Mouse (Mus musculus) liver, embryonic 16.5 days (tissue): ENCODE results near the gene Akt1. TPM values are rescaled to one million over a fixed set of nuclear protein-coding genes. Genes with fewer than 3 reads are reported as not detected.

Experiments
- ATAC-seq: fragments of 200-750 bp; cut with Nextera tagmentation; 2 replicates; pipeline ENCODE4 v1.8.0; 2017; ENCODE audit warnings: low read depth, mild to moderate bottlenecking, moderate number of reproducible peaks, moderate library complexity
- H3K27ac ChIP-seq: fragments of 300-500 bp; sonication (generic); 2 replicates; pipeline ENCODE4 v1.5.1; 2014; ENCODE audit warnings: mild to moderate bottlenecking, low read length
- H3K27me3 ChIP-seq: fragments of 300-500 bp; sonication (generic); 2 replicates; pipeline ENCODE4 v1.6.1; 2014; ENCODE audit warnings: low read depth, low read length, mixed read lengths; ENCODE audit not compliant: control insufficient read depth, insufficient read depth
- H3K36me3 ChIP-seq: fragments of 300-500 bp; sonication (generic); 2 replicates; pipeline ENCODE4 v1.6.1; 2014; ENCODE audit warnings: mild to moderate bottlenecking; ENCODE audit not compliant: control insufficient read depth, insufficient read depth
- H3K4me1 ChIP-seq: fragments of 300-500 bp; sonication (generic); 2 replicates; pipeline ENCODE4 v1.6.1; 2014; ENCODE audit warnings: low read depth, low read length, mixed read lengths; ENCODE audit not compliant: control insufficient read depth
- H3K4me2 ChIP-seq: fragments of 300-500 bp; sonication (generic); 2 replicates; pipeline ENCODE4 v1.6.1; 2014; ENCODE audit warnings: low read depth, low read length, mixed read lengths
- H3K4me3 ChIP-seq: fragments of 300-500 bp; sonication (generic); 2 replicates; pipeline ENCODE4 v1.5.1; 2014; ENCODE audit warnings: low read depth, mild to moderate bottlenecking, low read length
- H3K9ac ChIP-seq: fragments of 300-500 bp; sonication (generic); 2 replicates; pipeline ENCODE4 v1.6.1; 2014; ENCODE audit warnings: low read depth, low read length
- H3K9me3 ChIP-seq: fragments of 300-500 bp; sonication (generic); replicated peaks from 2 replicates; pipeline ENCODE4 v1.6.1; 2016; ENCODE audit warnings: low read length; ENCODE audit not compliant: control insufficient read depth
- WGBS: fragments of 180-500 bp; shearing (Covaris S2); extraction: QIAGEN DNeasy Blood & Tissue Kit; methylation state at CpG from one replicate; pipeline ENCODE4 v1.1.7; 2014; ENCODE audit not compliant: insufficient replicate concordance; 5-methylcytosine and 5-hydroxymethylcytosine counted together
- polyA plus RNA-seq: library from polyadenylated mRNA; unstranded; fragments of >200 nt; fragmentation: Nextera tagmentation; extraction: Ambion mirVana; gene quantifications from 2 replicates; pipeline ENCODE4 v1.2.1, GENCODE M21; 2015

Gene Akt1
- polyA plus RNA-seq, 1 experiment from 2014 or later: 8.9 TPM

- peaks cover 16% of the 10 kb centered on the region for H3K27me3 ChIP-seq
- H3K9me3 ChIP-seq: no peaks in the 10 kb centered on the region
- 7% methylated on average over 8 of the region's 8 CpGs for WGBS
- H3K4me2 ChIP-seq: no peak overlapping the region
- H3K27ac ChIP-seq: peak overlapping the region; percentile 50; the same call in 1 of the 2 replicates
- H3K4me3 ChIP-seq: no peak overlapping the region
- peaks cover 11% of the 10 kb centered on the region for H3K4me1 ChIP-seq
- H3K9ac ChIP-seq: no peak overlapping the region
- no peaks in the 10 kb centered on the region for H3K36me3 ChIP-seq
- peak; percentile 30 for ATAC-seq
Observed at GRCm38 (mm10) chr12:112617898-112618380, 56.7 kb downstream of the Akt1 start.

GRCm38 (mm10) chr12:112617184-112617583 lies 57.5 kb downstream of the Akt1 start:
- Histone ChIP-seq H3K27me3 (peaks cover 16% of the 10 kb centered on the region), H3K4me3 (no peak overlapping the region), H3K4me2 (no peak overlapping the region), H3K9me3 (no peaks in the 10 kb centered on the region), H3K27ac (peak overlapping the region; percentile 50), H3K36me3 (no peaks in the 10 kb centered on the region), H3K9ac (no peak overlapping the region), H3K4me1 (peaks cover 11% of the 10 kb centered on the region)
- 38% methylated on average over 11 of the region's 11 CpGs for WGBS
- ATAC-seq: peak; percentile 9; the same call in 1 of the 2 replicates

DNA sequence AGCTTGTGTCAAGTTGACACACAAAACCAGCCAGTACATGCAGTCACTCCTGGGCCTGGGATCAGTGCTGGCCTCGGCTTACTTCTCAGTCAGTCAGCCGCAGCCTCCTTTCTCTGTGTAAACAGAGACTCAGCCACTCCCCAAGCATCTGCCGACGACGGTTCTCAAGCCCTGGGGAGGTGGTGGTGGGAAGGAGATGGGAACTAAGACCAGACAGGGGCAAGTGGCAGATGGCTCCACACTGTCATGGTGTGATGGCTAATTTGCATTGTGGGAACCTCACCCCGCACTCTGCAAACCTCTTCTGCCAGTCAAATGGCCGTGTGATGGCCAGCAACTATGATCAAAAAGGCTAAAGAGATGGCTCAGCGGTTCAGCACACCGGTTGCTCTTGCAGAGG lies 58.0 kb downstream of the Akt1 start:
- no peak overlapping the region for H3K9ac ChIP-seq
- WGBS: 56% methylated on average over 9 of the region's 9 CpGs
- no peak overlapping the region for H3K4me3 ChIP-seq
- H3K4me2 ChIP-seq: no peak overlapping the region
- H3K27ac ChIP-seq: peak overlapping the region; percentile 19; the same call in 1 of the 2 replicates
- ATAC-seq: no peak
- peaks cover 16% of the 10 kb centered on the region for H3K27me3 ChIP-seq
- no peaks in the 10 kb centered on the region for H3K36me3 ChIP-seq
- H3K4me1 ChIP-seq: peaks cover 11% of the 10 kb centered on the region
- no peaks in the 10 kb centered on the region for H3K9me3 ChIP-seq

- Histone ChIP-seq H3K9ac (no peak overlapping the region), H3K9me3 (no peaks in the 10 kb centered on the region), H3K27ac (no peak overlapping the region), H3K27me3 (no peaks in the 10 kb centered on the region), H3K4me2 (no peak overlapping the region), H3K4me1 (no peaks in the 10 kb centered on the region), H3K4me3 (no peak overlapping the region), H3K36me3 (no peaks in the 10 kb centered on the region; the same call in 1 of the 2 replicates)
- WGBS: 70% methylated on average over 10 of the region's 10 CpGs
- ATAC-seq: no peak
Observed at GRCm38 (mm10) chr12:112609031-112609430, 65.7 kb downstream of the Akt1 start.

DNA sequence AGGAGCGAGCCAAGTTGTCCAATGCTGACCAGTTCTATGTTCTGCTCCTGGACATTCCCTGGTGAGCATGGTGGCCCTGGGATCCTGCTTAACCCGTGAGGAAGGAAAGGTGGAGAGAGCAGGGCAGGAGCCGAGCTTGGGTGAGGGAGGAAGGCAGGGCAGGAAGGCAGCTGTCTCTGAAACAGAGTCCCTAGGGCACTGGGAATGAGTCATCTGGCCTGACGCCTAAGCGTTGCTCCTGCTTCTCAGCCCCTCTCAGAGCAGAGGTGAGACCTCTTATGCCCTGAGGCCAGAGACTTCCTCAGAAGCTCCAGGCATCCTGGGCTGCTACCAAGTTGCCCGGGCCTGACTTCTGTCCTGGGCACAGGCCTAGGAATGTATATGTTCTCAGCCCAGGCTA lies 67.7 kb downstream of the Akt1 start:
- Histone ChIP-seq H3K9me3 (no peaks in the 10 kb centered on the region), H3K4me3 (no peak overlapping the region), H3K27ac (no peak overlapping the region), H3K4me2 (no peak overlapping the region), H3K36me3 (no peaks in the 10 kb centered on the region; the same call in 1 of the 2 replicates), H3K27me3 (no peaks in the 10 kb centered on the region), H3K9ac (no peak overlapping the region), H3K4me1 (no peaks in the 10 kb centered on the region)
- no peak for ATAC-seq
- WGBS: 63% methylated on average over 6 of the region's 6 CpGs

- no peaks in the 10 kb centered on the region for H3K4me1 ChIP-seq
- ATAC-seq: peak; percentile 54
- no peaks in the 10 kb centered on the region for H3K9me3 ChIP-seq
- H3K27ac ChIP-seq: no peak overlapping the region
- H3K4me2 ChIP-seq: no peak overlapping the region
- no peak overlapping the region for H3K9ac ChIP-seq
- no peaks in the 10 kb centered on the region; the same call in 1 of the 2 replicates for H3K36me3 ChIP-seq
- no peak overlapping the region for H3K4me3 ChIP-seq
- no peaks in the 10 kb centered on the region for H3K27me3 ChIP-seq
- 31% methylated on average over 6 of the region's 6 CpGs for WGBS
Observed at GRCm38 (mm10) chr12:112605766-112606165, 68.9 kb downstream of the Akt1 start.

- Histone ChIP-seq H3K36me3 (no peaks in the 10 kb centered on the region; the same call in 1 of the 2 replicates), H3K4me1 (no peaks in the 10 kb centered on the region; the same call in 1 of the 2 replicates), H3K9ac (no peak overlapping the region), H3K27ac (no peak overlapping the region), H3K4me2 (no peak overlapping the region), H3K4me3 (no peak overlapping the region), H3K9me3 (no peaks in the 10 kb centered on the region), H3K27me3 (no peaks in the 10 kb centered on the region)
- whole genome bisulfite sequencing: 58% methylated on average over 20 of the region's 20 CpGs
- ATAC-seq: 0 out of 2 replicates have a peak, but pooled peaks have one; percentile 17
Observed at GRCm38 (mm10) chr12:112604709-112605649, 69.7 kb downstream of the Akt1 start.

GRCm38 (mm10) chr12:112604022-112604421 lies 70.7 kb downstream of the Akt1 start:
- peaks cover 3% of the 10 kb centered on the region for H3K4me1 ChIP-seq
- H3K9me3 ChIP-seq: no peaks in the 10 kb centered on the region
- ATAC-seq: no peak
- WGBS: 73% methylated on average over 5 of the region's 5 CpGs
- no peak overlapping the region for H3K4me2 ChIP-seq
- H3K27ac ChIP-seq: no peak overlapping the region
- H3K4me3 ChIP-seq: no peak overlapping the region
- no peak overlapping the region for H3K9ac ChIP-seq
- H3K36me3 ChIP-seq: no peaks in the 10 kb centered on the region; the same call in 1 of the 2 replicates
- no peaks in the 10 kb centered on the region for H3K27me3 ChIP-seq
